8 mouse cellular contexts compared by ENCODE assay signal in the genomic region with DNA sequence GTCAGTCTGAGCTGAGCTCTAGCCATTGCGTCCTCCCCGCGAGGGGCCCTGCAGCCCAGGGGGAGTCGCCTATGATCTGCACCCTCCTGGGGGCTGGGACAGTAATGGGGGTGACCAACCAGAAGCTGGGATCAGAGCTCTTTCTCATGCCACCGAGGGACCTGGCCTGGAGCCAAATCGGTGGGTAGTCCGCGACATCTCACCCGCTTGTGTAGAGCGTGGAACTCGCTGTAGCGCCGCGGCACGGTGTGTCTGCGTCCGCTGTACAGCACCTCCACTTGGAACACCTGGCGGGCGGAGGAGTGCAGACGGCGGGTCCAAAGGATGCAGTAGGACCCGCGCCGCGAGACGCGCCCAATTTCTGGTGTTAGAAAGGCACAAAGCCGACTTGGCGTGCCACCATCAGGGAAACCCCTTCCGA. TPM values are rescaled to one million over a fixed set of nuclear protein-coding genes. Genes with fewer than 3 reads are reported as not detected.
DNase-seq lines count a peak whose midpoint lies in the region; ATAC-seq and TF ChIP-seq lines count a peak whose summit lies in the region.

No protein-coding gene starts in this region.

- peak; percentile 51 for DNase-seq in right cerebral cortex, postnatal 14 days
- no peak for DNase-seq in right cerebral cortex, postnatal 25 days
- peak; percentile 49 for DNase-seq in brain, adult 2 months (ENCODE audit: low read depth, low spot score)
- no peak for DNase-seq in kidney, postnatal 0 days (ENCODE audit: low spot score)
- DNase-seq in layer of hippocampus, adult 9-10 months (ENCODE audit: low spot score) = no peak

- H3K27ac ChIP-seq in forebrain, embryonic 13.5 days = no peak overlapping the region
- no peak overlapping the region for H3K27ac ChIP-seq in kidney, postnatal 0 days
- H3K27ac ChIP-seq in stomach, embryonic 15.5 days = no peak overlapping the region

- H3K9me3 ChIP-seq in forebrain, embryonic 13.5 days (replicated peaks) = no peaks in the 10 kb centered on the region
- H3K9me3 ChIP-seq in kidney, postnatal 0 days (replicated peaks; ENCODE audit: low read length) = no peaks in the 10 kb centered on the region
- peaks cover 5% of the 10 kb centered on the region for H3K9me3 ChIP-seq in megakaryocyte, embryonic 14.5 days
- H3K9me3 ChIP-seq in stomach, embryonic 15.5 days = no peaks in the 10 kb centered on the region

- H3K4me3 ChIP-seq in forebrain, embryonic 13.5 days = peak overlapping the region; percentile 52
- H3K4me3 ChIP-seq in kidney, postnatal 0 days (replicated peaks; ENCODE audit: low read depth, low read length) = peak overlapping the region; percentile 38
- H3K4me3 ChIP-seq in megakaryocyte, embryonic 14.5 days (replicated peaks) = peak overlapping the region; percentile 92
- H3K4me3 ChIP-seq in stomach, embryonic 15.5 days (replicated peaks) = peak overlapping the region; percentile 48

- no peak for TF ChIP-seq CTCF in kidney, postnatal 0 days (IDR thresholded peaks at IDR 0.05; ENCODE audit: low read depth)

- peaks cover 11% of the 10 kb centered on the region for H3K4me1 ChIP-seq in forebrain, embryonic 13.5 days
- H3K4me1 ChIP-seq in kidney, postnatal 0 days (replicated peaks; ENCODE audit: insufficient read depth, low read length) = peaks cover 5% of the 10 kb centered on the region; the same call in 1 of the 2 replicates
- peaks cover 34% of the 10 kb centered on the region for H3K4me1 ChIP-seq in megakaryocyte, embryonic 14.5 days
- peaks cover 6% of the 10 kb centered on the region for H3K4me1 ChIP-seq in stomach, embryonic 15.5 days

- peak; percentile 46; the same call in 1 of the 2 replicates for ATAC-seq in forebrain, embryonic 13.5 days
- peak; percentile 49; the same call in 1 of the 2 replicates for ATAC-seq in kidney, postnatal 0 days (replicated peaks; ENCODE audit: low FRiP score, low read depth)
- ATAC-seq in stomach, embryonic 15.5 days (ENCODE audit: insufficient read depth, low FRiP score, low read depth) = 0 out of 2 replicates have a peak, but pooled peaks have one; percentile 37

- WGBS in forebrain, embryonic 13.5 days = under 1% methylated on average over 30 of the region's 30 CpGs
- WGBS in kidney, postnatal 0 days = 2% methylated on average over 30 of the region's 30 CpGs
- 1% methylated on average over 30 of the region's 30 CpGs for WGBS in stomach, embryonic 15.5 days

- peaks cover 50% of the 10 kb centered on the region for H3K27me3 ChIP-seq in forebrain, embryonic 13.5 days
- peaks cover 6% of the 10 kb centered on the region; the same call in 1 of the 2 replicates for H3K27me3 ChIP-seq in kidney, postnatal 0 days (ENCODE audit: insufficient read depth, low read length)
- peaks cover 44% of the 10 kb centered on the region for H3K27me3 ChIP-seq in megakaryocyte, embryonic 14.5 days (replicated peaks)
- peaks cover 11% of the 10 kb centered on the region; the same call in 1 of the 2 replicates for H3K27me3 ChIP-seq in stomach, embryonic 15.5 days (replicated peaks)

- H3K9ac ChIP-seq in forebrain, embryonic 13.5 days = peak overlapping the region; percentile 70
- peak overlapping the region; percentile 55; the same call in 1 of the 2 replicates for H3K9ac ChIP-seq in kidney, postnatal 0 days (ENCODE audit: low read depth, low read length)
- H3K9ac ChIP-seq in stomach, embryonic 15.5 days = peak overlapping the region; percentile 13; the same call in 1 of the 2 replicates

- H3K36me3 ChIP-seq in forebrain, embryonic 13.5 days (ENCODE audit: poor library complexity, severe bottlenecking) = peaks cover 33% of the 10 kb centered on the region
- H3K36me3 ChIP-seq in kidney, postnatal 0 days (ENCODE audit: insufficient read depth, low read length) = peaks cover 28% of the 10 kb centered on the region
- H3K36me3 ChIP-seq in megakaryocyte, embryonic 14.5 days (replicated peaks; ENCODE audit: low read length) = peaks cover 34% of the 10 kb centered on the region
- H3K36me3 ChIP-seq in stomach, embryonic 15.5 days = peaks cover 26% of the 10 kb centered on the region

- H3K4me2 ChIP-seq in forebrain, embryonic 13.5 days = peak overlapping the region; percentile 93
- peak overlapping the region; percentile 93 for H3K4me2 ChIP-seq in kidney, postnatal 0 days (ENCODE audit: low read length)
- peak overlapping the region; percentile 98 for H3K4me2 ChIP-seq in stomach, embryonic 15.5 days

RNA-seq across cellular contexts. Expression of gene Snx22, which starts 0.5 kb away (rescaled TPM):
- 2.7 and 3.1 TPM in 2 replicates for polyA plus RNA-seq in forebrain, embryonic 13.5 days (2015; fragmentation: Nextera tagmentation; extraction: Ambion mirVana)
- polyA plus RNA-seq in kidney, postnatal 0 days (2015; fragmentation: Nextera tagmentation; extraction: Ambion mirVana) = 1.1 and 1.4 TPM in 2 replicates
- polyA plus RNA-seq in megakaryocyte, embryonic 14.5 days (2012; ENCODE audit: insufficient read depth, low replicate concordance) = 0.16 TPM in 1 of 2 replicates, not detected in the other
- 2.2 and 4.6 TPM in 2 replicates for polyA plus RNA-seq in stomach, embryonic 15.5 days (2015; fragmentation: Nextera tagmentation; extraction: Ambion mirVana)

RNA-seq across cellular contexts. Expression of gene Ppib, which starts 9.0 kb away (rescaled TPM):
- polyA plus RNA-seq in forebrain, embryonic 13.5 days (2015; fragmentation: Nextera tagmentation; extraction: Ambion mirVana) = 357 and 381 TPM in 2 replicates
- polyA plus RNA-seq in kidney, postnatal 0 days (2015; fragmentation: Nextera tagmentation; extraction: Ambion mirVana) = 760 and 789 TPM in 2 replicates
- 39.4 and 300 TPM in 2 replicates for polyA plus RNA-seq in megakaryocyte, embryonic 14.5 days (2012; ENCODE audit: insufficient read depth, low replicate concordance)
- polyA plus RNA-seq in stomach, embryonic 15.5 days (2015; fragmentation: Nextera tagmentation; extraction: Ambion mirVana) = 836 and 887 TPM in 2 replicates

RNA-seq across cellular contexts. Expression of gene Snx1, which starts 57.4 kb away (rescaled TPM):
- polyA plus RNA-seq in forebrain, embryonic 13.5 days (2015; fragmentation: Nextera tagmentation; extraction: Ambion mirVana) = 120 and 124 TPM in 2 replicates
- 131 and 141 TPM in 2 replicates for polyA plus RNA-seq in kidney, postnatal 0 days (2015; fragmentation: Nextera tagmentation; extraction: Ambion mirVana)
- 89.5 and 105 TPM in 2 replicates for polyA plus RNA-seq in megakaryocyte, embryonic 14.5 days (2012; ENCODE audit: insufficient read depth, low replicate concordance)
- 124 and 129 TPM in 2 replicates for polyA plus RNA-seq in stomach, embryonic 15.5 days (2015; fragmentation: Nextera tagmentation; extraction: Ambion mirVana)

RNA-seq across cellular contexts. Expression of gene Ciao2a, which starts 57.4 kb away (rescaled TPM):
- 126 and 139 TPM in 2 replicates for polyA plus RNA-seq in forebrain, embryonic 13.5 days (2015; fragmentation: Nextera tagmentation; extraction: Ambion mirVana)
- 173 and 186 TPM in 2 replicates for polyA plus RNA-seq in kidney, postnatal 0 days (2015; fragmentation: Nextera tagmentation; extraction: Ambion mirVana)
- 8.6 and 26.5 TPM in 2 replicates for polyA plus RNA-seq in megakaryocyte, embryonic 14.5 days (2012; ENCODE audit: insufficient read depth, low replicate concordance)
- polyA plus RNA-seq in stomach, embryonic 15.5 days (2015; fragmentation: Nextera tagmentation; extraction: Ambion mirVana) = 170 and 180 TPM in 2 replicates

Comparison
In these comparisons a context has a peak if more than half of its experiments do, and no peak if none do; other contexts are left out.
1. DNase-seq: peak in right cerebral cortex, postnatal 14 days (single experiment) and brain, adult 2 months (single experiment); none in right cerebral cortex, postnatal 25 days (single experiment), kidney, postnatal 0 days (single experiment) and layer of hippocampus, adult 9-10 months (single experiment).
2. H3K4me3 ChIP-seq: peak in every context shown above with its lines; median percentile 92 in megakaryocyte, embryonic 14.5 days; 52 in forebrain, embryonic 13.5 days; 48 in stomach, embryonic 15.5 days; 38 in kidney, postnatal 0 days.
3. H3K9ac ChIP-seq: peak in every context shown above with its lines; median percentile 70 in forebrain, embryonic 13.5 days; 55 in kidney, postnatal 0 days; 13 in stomach, embryonic 15.5 days.
4. Peak in every context shown above with its lines, with median percentiles within 50 percentile points of each other: ATAC-seq and H3K4me2 ChIP-seq.